Mouse (Mus musculus): Measurements from ENCODE around the gene Muc2. TPM values are rescaled to one million over a fixed set of nuclear protein-coding genes. Genes with fewer than 3 reads are reported as not detected.
"Not testable (repeated sequence)": the region's sequence is repeated elsewhere in the genome, so short reads cannot be mapped to it uniquely, and the experiment has no call there.

Muc2 gene
- 0.26 and 0.36 TPM in 2 replicates for polyA plus RNA-seq (2016; fragmentation: Nextera tagmentation; extraction: Ambion mirVana)

DNA sequence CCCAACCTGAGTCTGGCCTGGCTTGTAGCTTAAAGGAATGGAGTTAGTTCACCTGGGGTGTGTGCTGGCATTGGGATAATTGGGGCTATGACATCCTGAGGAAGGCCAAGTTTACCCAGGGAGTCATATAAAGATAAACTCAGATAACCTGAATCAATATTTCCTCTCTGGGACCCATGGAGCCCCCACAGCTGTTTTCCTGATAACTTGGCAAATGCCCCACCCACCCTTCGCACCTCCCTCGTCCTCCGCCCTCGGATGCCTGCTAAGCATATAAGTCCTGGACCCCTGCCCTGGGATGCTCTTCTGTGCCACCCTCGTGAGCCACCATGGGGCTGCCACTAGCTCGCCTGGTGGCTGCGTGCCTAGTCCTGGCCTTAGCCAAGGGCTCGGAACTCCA is at the start of gene Muc2:
Gene Muc2 (plus strand): TSS at position 301 of the 400 bp plus-strand sequence.
- peaks cover 19% of the 10 kb centered on the region for H3K27me3 ChIP-seq (replicated peaks; ENCODE audit: low read depth, poor library complexity, severe bottlenecking)
- DNase-seq (ENCODE audit: low spot score), result no peak
- peaks cover 34% of the 10 kb centered on the region for H3K4me1 ChIP-seq
- WGBS, result 93% methylated on average over 8 of the region's 8 CpGs
- H3K4me3 ChIP-seq, result no peak within 1 kb of the TSS
- no peaks in the 10 kb centered on the region for H3K36me3 ChIP-seq (replicated peaks)
- H3K9me3 ChIP-seq, result no peaks in the 10 kb centered on the region
- no peak within 1 kb of the TSS for H3K27ac ChIP-seq (replicated peaks)

DNA sequence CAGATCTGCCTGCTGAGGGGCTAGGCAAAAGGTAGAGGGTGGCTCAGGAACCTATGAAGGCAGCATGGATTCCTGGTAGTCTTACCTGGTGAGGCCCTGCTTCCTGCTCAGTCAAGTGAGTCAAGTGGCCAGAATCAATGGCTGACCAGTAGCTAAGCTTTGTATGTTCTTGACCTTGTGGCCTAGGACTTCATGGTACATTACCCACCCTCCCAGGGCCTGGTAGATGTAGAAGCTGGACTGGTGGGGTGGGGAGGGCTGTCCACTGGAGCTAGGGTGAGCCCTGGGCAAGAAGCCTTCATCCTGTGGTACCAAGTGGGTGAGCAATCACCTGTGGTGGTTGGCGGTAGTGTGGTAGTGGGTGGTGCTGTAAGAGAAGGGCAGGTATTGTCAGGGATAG is 47.8 kb upstream of the Muc2 start:
- Histone ChIP-seq H3K27ac (replicated peaks) (no peak overlapping the region), H3K4me3 (no peak overlapping the region), H3K9me3 (no peaks in the 10 kb centered on the region), H3K36me3 (replicated peaks) (no peaks in the 10 kb centered on the region), H3K4me1 (peaks cover under 1% of the 10 kb centered on the region; the same call in 1 of the 2 replicates), H3K27me3 (replicated peaks; ENCODE audit: low read depth, poor library complexity, severe bottlenecking) (no peaks in the 10 kb centered on the region)
- WGBS, result 90% methylated on average over 1 of the region's 1 CpGs
- no peak for DNase-seq (ENCODE audit: low spot score)

DNA sequence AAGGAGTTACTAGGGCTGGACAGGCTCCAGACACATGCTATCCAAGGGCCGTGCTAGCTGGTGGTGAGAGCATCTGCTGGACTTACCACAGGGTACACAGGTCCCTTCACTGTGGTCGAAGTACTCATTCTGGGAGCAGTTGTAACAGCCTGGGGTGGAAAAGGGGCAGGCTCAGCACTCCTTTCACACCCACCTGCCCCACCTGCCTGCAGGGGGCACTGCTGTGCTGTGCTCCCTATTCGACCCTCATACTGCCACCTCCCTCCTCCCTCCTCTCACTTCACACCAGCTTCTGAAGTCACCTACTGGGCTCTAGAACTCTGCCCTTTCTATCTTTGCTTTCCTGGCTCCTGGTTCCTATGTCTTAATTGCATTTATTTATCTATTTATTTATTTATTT is 47.0 kb upstream of the Muc2 start:
- no peaks in the 10 kb centered on the region for H3K9me3 ChIP-seq
- WGBS, result 40% methylated on average over 3 of the region's 3 CpGs
- H3K4me3 ChIP-seq, result no peak overlapping the region
- H3K27me3 ChIP-seq (replicated peaks; ENCODE audit: low read depth, poor library complexity, severe bottlenecking), result no peaks in the 10 kb centered on the region
- H3K36me3 ChIP-seq (replicated peaks), result no peaks in the 10 kb centered on the region
- no peak overlapping the region for H3K27ac ChIP-seq (replicated peaks)
- DNase-seq (ENCODE audit: low spot score), result peak; percentile 30
- H3K4me1 ChIP-seq, result peaks cover 9% of the 10 kb centered on the region; the same call in 1 of the 2 replicates

DNA sequence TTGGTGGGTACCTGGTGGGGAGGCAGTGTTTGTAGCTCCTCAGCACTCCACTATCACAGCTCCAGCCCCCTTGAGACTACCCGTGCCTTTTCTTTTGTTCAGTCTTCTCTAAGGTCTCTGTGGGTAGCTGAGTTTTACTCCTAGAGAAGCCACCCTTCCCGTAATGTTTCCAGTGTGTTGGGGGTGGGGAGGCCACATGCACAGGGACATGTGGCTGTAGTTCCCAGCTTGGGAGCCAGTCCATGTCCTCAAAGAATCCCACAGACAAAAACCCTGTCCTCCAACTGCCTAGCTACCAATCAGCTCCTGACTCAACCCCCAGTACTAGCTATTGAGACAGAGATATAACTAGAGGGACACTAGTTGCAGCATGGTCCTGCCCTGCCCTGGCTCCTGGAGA is 43.1 kb upstream of the Muc2 start:
- H3K36me3 ChIP-seq (replicated peaks), result no peaks in the 10 kb centered on the region
- H3K27me3 ChIP-seq (replicated peaks; ENCODE audit: low read depth, poor library complexity, severe bottlenecking), result no peaks in the 10 kb centered on the region
- no peaks in the 10 kb centered on the region for H3K9me3 ChIP-seq
- H3K4me3 ChIP-seq, result no peak overlapping the region
- DNase-seq (ENCODE audit: low spot score), result no peak
- no peak overlapping the region for H3K27ac ChIP-seq (replicated peaks)
- H3K4me1 ChIP-seq, result peaks cover 11% of the 10 kb centered on the region
- 66% methylated on average over 2 of the region's 2 CpGs for WGBS

DNA sequence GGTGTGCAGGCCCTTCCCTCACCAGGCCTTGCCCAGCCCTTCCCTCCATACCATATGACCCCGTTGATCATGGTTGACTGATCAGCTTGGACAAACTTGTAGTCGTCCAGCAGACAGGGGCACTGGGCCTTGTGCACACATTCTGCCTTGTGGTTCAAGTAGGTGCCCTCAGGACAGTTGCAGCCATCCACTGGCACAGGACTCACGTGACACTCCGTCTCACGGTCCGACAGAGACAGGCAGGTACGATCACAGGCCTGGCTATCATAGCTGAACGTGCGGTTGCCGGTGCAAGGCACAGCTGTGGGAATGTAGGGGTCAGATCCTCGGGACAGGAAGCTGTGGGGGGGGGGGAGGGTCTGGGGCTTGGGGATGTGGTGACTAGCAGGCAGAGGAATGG is 42.3 kb upstream of the Muc2 start:
- no peak for DNase-seq (ENCODE audit: low spot score)
- Histone ChIP-seq H3K27me3 (replicated peaks; ENCODE audit: low read depth, poor library complexity, severe bottlenecking) (no peaks in the 10 kb centered on the region), H3K36me3 (replicated peaks) (no peaks in the 10 kb centered on the region), H3K4me3 (no peak overlapping the region), H3K9me3 (no peaks in the 10 kb centered on the region), H3K27ac (replicated peaks) (no peak overlapping the region), H3K4me1 (peaks cover 15% of the 10 kb centered on the region)
- 76% methylated on average over 11 of the region's 11 CpGs for WGBS

DNA sequence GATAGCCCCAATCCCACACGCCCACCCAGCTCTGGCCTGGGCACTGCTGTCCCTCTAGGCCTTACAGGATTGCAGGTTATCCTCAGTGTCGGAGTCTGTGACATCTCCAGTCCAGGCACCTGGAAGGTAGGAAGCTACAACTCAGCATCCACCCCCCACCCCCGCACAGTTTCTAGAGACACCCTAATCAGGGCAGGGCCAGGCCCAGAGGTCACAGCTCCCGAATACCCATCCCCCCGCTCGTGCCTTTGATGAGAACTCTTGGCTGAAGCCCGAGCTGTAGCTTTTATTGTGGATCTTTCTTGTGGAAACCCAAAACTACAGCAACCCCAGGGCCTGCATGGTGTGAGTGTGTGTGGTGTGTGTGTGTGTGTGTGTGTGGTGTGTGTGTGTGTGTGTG is 37.9 kb upstream of the Muc2 start:
- H3K27ac ChIP-seq (replicated peaks), result no peak overlapping the region
- peak; percentile 29 for DNase-seq (ENCODE audit: low spot score)

DNA sequence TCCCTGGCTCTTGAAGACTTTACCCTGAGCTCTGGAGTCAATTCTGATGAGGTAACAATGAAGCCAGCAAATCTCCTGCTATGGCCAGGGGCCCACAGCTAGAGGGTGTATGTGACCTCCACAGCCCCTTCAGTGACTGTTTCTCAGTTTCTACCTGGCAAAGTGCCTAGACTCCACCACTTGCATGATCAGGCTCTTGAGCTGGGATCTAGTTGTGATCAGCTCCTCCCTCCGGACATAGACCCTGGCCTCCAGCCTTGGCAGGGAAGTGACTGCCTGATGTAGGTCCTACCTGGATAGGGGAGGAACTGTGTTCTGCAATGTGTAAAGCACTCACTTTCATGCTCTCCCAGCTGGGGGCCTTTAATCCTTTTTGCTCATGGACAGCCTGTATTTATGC is 29.8 kb upstream of the Muc2 start:
- DNase-seq (ENCODE audit: low spot score), result no peak
- Histone ChIP-seq H3K27me3 (replicated peaks; ENCODE audit: low read depth, poor library complexity, severe bottlenecking) (no peaks in the 10 kb centered on the region), H3K4me1 (peaks cover 7% of the 10 kb centered on the region; the same call in 1 of the 2 replicates), H3K27ac (replicated peaks) (no peak overlapping the region), H3K36me3 (replicated peaks) (no peaks in the 10 kb centered on the region), H3K4me3 (no peak overlapping the region), H3K9me3 (no peaks in the 10 kb centered on the region)
- WGBS, result 91% methylated on average over 1 of the region's 1 CpGs

More for the DNA sequence above, 37.9 kb upstream of the Muc2 start:
- H3K4me3 ChIP-seq, result no peak overlapping the region
- no peaks in the 10 kb centered on the region for H3K27me3 ChIP-seq (replicated peaks; ENCODE audit: low read depth, poor library complexity, severe bottlenecking)
- no peaks in the 10 kb centered on the region for H3K9me3 ChIP-seq
- 46% methylated on average over 7 of the region's 7 CpGs for WGBS
- H3K4me1 ChIP-seq, result peaks cover 28% of the 10 kb centered on the region
- no peaks in the 10 kb centered on the region for H3K36me3 ChIP-seq (replicated peaks)

DNA sequence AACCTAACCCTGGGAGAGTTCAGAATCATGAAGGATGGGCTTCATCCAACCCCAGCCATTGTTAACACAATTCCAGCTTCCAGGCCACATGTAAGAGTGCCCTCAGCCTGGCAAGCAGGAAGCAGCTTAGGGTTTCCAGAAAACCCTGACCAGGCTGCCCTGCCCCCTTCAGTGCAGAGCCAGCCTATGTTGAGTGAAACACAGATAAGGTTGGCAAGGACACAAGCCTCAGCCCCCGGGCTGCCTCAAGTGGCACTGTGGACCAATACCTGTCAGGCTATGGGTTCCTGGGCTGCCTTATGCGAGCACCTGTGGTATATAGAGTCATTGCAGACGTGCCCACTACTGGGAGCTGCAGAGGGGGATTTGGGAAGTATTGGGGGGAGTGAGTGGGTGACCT is 28.7 kb upstream of the Muc2 start:
- no peak overlapping the region for H3K4me3 ChIP-seq
- no peaks in the 10 kb centered on the region for H3K9me3 ChIP-seq
- no peak overlapping the region for H3K27ac ChIP-seq (replicated peaks)
- no peaks in the 10 kb centered on the region for H3K36me3 ChIP-seq (replicated peaks)
- no peak for DNase-seq (ENCODE audit: low spot score)
- 77% methylated on average over 3 of the region's 3 CpGs for WGBS
- H3K27me3 ChIP-seq (replicated peaks; ENCODE audit: low read depth, poor library complexity, severe bottlenecking), result no peaks in the 10 kb centered on the region
- H3K4me1 ChIP-seq, result peaks cover 7% of the 10 kb centered on the region; the same call in 1 of the 2 replicates

DNA sequence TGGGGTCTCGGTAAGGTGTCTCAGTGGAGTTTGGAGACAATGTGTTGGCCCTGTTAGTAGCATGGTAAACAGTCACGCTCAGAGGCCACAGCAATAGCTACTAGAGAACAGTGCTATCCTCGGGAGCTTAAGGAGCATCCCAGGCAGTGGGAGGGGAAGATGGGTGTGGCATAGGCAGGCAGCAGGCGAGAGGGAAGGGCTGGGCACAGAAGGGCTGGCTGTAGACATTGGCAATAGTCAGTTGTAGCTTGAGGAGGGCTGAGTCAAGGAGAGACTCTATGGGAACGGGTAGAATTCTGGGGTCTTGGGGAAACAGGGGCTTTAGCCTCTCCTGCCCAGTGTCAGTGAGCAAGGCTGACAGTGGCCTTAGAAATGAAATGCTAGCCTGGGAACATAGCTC is 27.9 kb upstream of the Muc2 start:
- H3K4me3 ChIP-seq, result no peak overlapping the region
- WGBS, result 65% methylated on average over 5 of the region's 5 CpGs
- DNase-seq (ENCODE audit: low spot score), result no peak

DNA sequence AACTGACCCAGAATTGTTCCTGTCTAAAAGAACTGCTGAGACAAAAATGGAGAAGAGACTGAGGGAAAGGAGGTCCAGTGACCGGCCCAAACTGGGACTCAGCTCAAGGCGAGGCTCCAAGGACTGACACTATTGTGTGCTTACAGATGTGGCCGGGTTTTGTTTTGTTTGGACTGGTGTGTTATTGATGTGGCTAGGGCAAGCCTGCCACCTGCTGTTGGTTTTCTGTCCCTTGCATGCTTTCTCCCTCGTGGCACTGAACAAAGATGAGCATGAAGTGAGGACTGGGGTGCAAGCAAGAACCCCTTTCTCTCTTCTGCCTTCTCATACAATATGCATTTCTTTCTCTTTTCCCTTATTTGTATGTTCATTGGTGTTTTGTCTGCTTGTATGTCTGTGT is 23.9 kb upstream of the Muc2 start:
- 26% methylated on average over 4 of the region's 4 CpGs for WGBS
- H3K27me3 ChIP-seq (replicated peaks; ENCODE audit: low read depth, poor library complexity, severe bottlenecking), result no peaks in the 10 kb centered on the region
- peak; percentile 55 for DNase-seq (ENCODE audit: low spot score)
- H3K36me3 ChIP-seq (replicated peaks), result no peaks in the 10 kb centered on the region
- H3K27ac ChIP-seq (replicated peaks), result no peak overlapping the region
- no peaks in the 10 kb centered on the region for H3K9me3 ChIP-seq
- H3K4me1 ChIP-seq, result no peaks in the 10 kb centered on the region
- H3K4me3 ChIP-seq, result no peak overlapping the region

More for the DNA sequence above, 27.9 kb upstream of the Muc2 start:
- no peaks in the 10 kb centered on the region for H3K36me3 ChIP-seq (replicated peaks)
- peaks cover 7% of the 10 kb centered on the region; the same call in 1 of the 2 replicates for H3K4me1 ChIP-seq
- H3K27ac ChIP-seq (replicated peaks), result no peak overlapping the region
- H3K9me3 ChIP-seq, result no peaks in the 10 kb centered on the region
- no peaks in the 10 kb centered on the region for H3K27me3 ChIP-seq (replicated peaks; ENCODE audit: low read depth, poor library complexity, severe bottlenecking)

DNA sequence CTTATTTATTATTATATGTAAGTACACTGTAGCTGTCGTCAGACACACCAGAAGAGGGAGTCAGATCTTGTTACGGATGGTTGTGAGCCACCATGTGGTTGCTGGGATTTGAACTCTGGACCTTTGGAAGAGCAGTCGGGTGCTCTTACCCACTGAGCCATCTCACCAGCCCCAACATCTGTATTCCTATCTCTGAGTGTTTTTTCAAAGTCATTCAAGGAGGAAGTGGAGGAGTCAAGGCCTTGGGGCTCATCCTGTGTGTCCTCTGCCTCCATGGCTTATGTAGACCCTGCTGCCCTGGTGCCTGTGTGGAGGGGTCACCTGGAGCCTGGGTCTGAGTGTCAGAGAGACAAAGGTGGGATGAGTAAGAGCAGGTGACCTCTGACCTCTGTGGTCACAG is 21.0 kb upstream of the Muc2 start:
- H3K27ac ChIP-seq (replicated peaks); H3K9me3 ChIP-seq; H3K36me3 ChIP-seq (replicated peaks); H3K4me1 ChIP-seq; H3K4me3 ChIP-seq; H3K27me3 ChIP-seq (replicated peaks; ENCODE audit: low read depth, poor library complexity, severe bottlenecking); DNase-seq (ENCODE audit: low spot score): not testable (repeated sequence)
- 81% methylated on average over 3 of the region's 3 CpGs for WGBS

DNA sequence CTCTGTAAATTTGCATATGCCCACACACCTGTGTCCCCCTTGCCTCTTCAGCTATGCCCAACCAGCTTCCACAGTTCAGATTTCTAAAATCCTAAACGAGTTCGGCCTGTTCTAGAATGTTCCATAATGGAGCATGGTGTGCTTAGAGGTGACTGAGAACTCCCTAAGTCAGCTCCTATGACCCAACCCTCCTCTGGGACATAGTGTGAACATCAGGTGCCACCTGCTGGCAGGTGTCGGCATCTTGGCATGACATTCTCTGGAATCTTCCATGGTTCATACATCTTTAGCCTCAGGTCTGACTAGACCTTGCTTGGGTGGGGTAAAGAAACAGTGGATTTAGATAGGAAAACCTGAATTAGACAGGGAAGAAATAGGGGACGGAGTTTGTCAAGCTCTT is 19.1 kb upstream of the Muc2 start:
- 81% methylated on average over 4 of the region's 4 CpGs for WGBS
- Histone ChIP-seq H3K4me1 (no peaks in the 10 kb centered on the region), H3K36me3 (replicated peaks) (no peaks in the 10 kb centered on the region), H3K27me3 (replicated peaks; ENCODE audit: low read depth, poor library complexity, severe bottlenecking) (no peaks in the 10 kb centered on the region), H3K9me3 (no peaks in the 10 kb centered on the region), H3K4me3 (no peak overlapping the region), H3K27ac (replicated peaks) (no peak overlapping the region)
- DNase-seq (ENCODE audit: low spot score), result no peak

DNA sequence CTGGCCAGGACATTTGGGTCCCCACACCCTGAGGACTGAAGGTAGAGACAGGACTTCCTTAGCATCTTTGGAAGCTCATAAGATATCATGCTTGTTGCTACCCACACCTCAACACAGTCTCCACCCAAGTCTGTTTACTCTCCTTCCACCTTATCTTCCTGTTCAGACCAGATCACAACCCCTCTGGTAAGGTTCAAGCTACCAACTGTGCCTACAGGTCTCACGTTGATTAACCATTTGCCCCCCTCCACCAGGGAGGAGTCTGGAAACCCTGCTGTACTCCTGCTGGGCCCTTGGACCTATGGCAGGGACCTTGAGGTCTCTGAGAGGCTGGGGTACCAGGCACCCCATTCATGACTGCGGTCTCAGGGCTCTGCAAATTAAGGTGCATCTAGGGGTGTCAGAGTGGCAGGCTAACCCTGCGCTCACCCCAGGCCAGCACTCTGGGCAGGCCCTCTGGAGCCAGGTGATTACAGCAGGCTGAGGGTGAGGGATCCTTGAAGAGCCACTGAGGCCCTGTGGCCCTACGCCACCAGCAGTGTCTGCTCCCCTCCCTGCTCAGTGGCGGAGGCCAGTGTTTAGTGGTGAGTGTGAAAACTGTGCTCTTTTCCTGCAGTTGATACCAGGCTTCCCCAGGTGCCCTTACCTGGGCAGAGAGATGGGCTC is 18.4 kb upstream of the Muc2 start:
- DNase-seq (ENCODE audit: low spot score), result no peak
- no peaks in the 10 kb centered on the region for H3K36me3 ChIP-seq (replicated peaks)
- H3K27ac ChIP-seq (replicated peaks), result no peak overlapping the region
- H3K9me3 ChIP-seq, result no peaks in the 10 kb centered on the region
- no peaks in the 10 kb centered on the region for H3K4me1 ChIP-seq
- no peak overlapping the region for H3K4me3 ChIP-seq
- WGBS, result 83% methylated on average over 5 of the region's 5 CpGs
- no peaks in the 10 kb centered on the region for H3K27me3 ChIP-seq (replicated peaks; ENCODE audit: low read depth, poor library complexity, severe bottlenecking)

All from embryonic facial prominence, embryonic 10.5 days (tissue).